Mouse (Mus musculus): ENCODE measurements at regions not wholly inside any gene's neighbourhood (a gene's known extent, or its start where the extent isn't known, plus 50 kb on each side); places are given as distances from the start of the nearest gene placed in this dataset.

- TF ChIP-seq CTCF (IDR thresholded peaks at IDR 0.05; ENCODE audit: low read depth) = no peak
- no peak for TF ChIP-seq EP300 (IDR thresholded peaks at IDR 0.05; ENCODE audit: low read depth)
Measured at GRCm38 (mm10) chr11:20462076-20462475, 81.0 kb upstream of the Sertad2 start.
